Mouse (Mus musculus) naive thymus-derived CD4-positive, alpha-beta T cell, adult 2 months (primary cell): ENCODE measurements at regions not wholly inside any gene's neighbourhood (a gene's known extent, or its start where the extent isn't known, plus 50 kb on each side); places are given as distances from the start of the nearest gene placed in this dataset.
"Not testable (repeated sequence)": the region's sequence is repeated elsewhere in the genome, so short reads cannot be mapped to it uniquely, and the experiment has no call there.

Source experiments
- DNase-seq: peaks from one replicate; pipeline ENCODE4 v3.0.0-alpha.2; 2011; ENCODE audit warnings: low read depth

DNA sequence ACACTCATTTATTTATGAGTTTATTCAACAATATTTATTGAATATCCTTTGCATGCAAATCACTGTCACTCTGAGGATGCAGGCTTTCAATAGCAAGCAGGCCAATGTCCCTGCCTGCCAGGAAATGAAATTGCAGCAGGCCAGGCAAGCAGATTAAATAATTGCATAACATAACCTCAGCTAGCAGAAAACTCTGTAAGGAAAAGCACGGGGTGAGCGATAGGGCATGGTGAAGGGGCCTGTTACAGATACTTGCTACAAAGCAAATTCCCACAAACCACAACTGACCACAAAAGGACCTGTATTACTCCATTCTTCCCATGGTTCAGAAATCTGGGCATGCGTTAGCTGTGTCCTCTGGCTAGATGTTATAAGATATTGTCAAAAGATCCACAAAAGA is 509.8 kb downstream of the Bnc2 start:
- no peak for DNase-seq

DNA sequence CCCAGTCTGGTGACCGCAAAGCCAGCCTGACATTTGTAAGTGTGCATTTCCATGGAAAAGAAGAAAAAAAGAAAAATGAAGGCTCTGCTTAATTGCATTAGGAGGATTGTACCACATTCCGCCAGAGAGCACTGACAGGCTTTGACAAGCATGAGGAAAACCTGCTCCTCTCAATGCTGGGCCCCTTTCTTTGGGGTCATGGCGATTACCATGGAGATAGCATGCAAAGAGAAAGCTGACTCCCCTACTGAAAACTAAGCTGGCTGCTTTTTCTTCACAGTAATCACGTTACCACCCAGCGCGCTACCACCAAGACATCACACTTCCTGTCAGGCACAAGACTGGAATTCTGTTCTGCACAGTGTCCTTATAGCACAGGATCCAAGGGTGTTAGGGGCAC is 502.2 kb downstream of the Bnc2 start:
- no peak for DNase-seq

DNA sequence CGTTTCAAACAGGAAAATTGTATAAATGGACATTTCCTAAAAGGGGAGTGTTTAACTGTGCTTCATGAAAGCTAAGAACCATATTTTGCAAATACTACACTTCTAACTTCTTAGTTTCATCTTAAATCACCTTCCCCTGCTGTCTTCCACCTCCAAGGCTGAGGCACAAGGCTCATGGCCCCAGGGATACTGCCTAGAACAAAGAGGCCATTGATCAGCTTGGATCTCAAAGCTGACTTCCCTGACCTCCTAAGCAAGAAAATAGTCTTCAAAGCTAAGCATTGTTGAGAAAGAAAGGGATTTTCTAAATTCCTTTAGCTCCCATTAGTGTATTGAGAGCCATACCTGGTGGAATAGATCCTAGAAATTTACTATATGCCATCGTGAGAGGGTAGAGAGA is 501.6 kb downstream of the Bnc2 start:
- DNase-seq, result no peak

DNA sequence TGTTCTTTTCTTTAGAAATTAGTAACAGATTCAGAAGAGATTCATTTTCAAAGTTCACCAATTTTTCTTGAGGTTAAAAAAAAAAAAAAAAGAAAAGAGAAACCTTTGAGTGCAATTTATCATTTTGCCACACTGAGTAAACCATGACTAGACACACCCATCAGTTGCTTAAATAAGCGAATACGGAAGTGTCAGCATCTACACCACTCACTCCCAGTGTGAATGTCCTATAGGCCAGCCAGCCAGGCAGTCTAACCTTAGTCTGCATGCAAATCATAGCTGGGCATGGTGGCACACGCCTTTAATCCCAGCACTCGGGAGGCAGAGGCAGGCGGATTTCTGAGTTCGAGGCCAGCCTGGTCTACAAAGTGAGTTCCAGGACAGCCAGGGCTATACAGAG is 498.6 kb downstream of the Bnc2 start:
- DNase-seq, result not testable (repeated sequence)

DNA sequence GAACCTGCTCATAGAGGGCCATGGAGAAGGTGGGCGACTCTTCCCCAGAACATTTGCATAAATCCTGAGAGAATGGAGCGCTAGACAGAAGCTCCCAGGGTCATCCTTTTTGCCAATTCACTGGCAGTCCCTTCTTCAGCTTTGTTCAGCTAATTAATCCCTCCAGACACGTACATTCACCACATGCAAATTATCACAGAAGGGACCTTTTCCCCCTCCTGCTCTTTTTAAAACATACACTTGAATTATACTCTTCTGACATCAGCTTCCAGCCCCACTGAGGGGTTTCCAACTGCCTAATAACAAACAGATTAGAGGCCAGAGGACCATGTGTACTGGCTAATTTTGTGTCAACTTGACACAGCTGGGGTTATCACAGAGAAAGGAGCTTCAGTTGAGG is 497.2 kb downstream of the Bnc2 start:
- DNase-seq, result no peak

DNA sequence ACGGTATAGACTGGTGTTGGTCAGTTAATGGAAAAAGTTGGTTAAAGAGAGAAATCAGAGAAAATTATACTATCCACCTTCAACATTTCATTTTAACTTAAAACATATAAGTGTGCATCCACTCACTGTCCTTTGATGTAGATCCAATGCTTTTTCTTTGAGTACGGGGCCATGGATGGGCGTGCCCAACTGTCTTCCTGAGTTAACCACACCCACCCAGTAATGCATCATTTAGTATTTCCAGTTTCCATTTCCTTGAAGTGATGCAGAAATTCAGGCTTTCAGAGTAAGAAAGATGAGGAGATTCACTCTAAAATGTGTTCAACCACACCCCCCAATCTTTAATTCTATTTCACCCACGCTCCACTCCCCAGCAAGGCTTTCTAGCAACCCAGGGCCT is 490.6 kb downstream of the Bnc2 start:
- no peak for DNase-seq

DNA sequence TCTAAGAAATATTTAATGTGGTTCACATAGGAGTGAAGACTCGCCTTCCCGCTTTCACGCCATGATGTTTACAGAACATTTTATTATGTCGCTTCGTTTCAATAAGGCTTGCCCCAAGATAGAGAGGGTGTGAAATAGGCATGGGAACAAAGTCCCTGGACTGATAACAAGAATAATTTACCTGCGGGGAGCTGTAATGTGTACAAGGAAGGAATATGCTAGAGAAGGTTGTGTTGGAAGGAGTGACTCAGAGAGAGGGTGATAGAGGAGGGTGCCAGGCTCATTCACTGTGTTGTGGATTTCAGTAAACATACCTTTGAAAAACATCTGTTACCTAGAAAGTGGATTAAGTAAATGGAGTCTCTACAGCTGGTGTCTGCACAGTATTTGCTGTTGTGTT is 490.2 kb downstream of the Bnc2 start:
- DNase-seq, result no peak

DNA sequence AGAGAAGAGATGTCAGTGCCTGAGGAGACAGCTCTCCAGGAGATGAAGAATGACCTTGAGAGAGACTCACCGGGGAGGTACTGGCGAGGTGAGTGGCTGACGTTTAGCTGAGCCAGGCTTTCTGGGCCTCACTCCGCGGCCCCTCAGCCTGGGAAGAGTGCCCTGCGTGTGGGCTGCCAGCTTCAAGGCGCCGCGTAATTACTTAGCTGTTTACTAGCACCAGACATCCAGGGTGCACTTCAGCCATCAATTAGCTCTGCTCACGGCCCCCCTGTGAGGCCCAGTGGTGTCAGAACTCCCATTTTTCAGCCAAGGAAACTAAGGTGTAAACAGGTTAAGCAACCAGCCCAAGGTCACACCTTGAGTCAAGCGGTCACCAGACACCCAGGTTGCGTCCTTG is 485.8 kb downstream of the Bnc2 start:
- DNase-seq, result no peak

DNA sequence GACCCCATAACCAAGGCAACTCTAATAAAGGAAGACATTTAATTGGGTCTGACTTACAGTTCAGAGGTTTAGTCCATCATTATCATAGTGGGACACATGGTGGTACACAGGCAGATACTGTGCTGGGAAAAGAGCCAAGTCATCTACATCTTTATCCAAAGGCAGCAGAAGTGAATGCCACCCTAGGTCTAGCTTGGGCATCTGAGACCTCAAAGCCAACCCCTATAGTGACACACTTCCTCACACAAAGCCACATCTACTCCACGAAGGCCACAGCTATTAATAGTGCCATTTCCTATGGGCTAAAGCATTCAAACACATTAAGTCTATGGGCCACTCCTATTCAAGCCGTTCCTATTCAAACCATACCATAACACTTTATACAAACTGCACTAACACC is 483.8 kb downstream of the Bnc2 start:
- DNase-seq, result no peak

DNA sequence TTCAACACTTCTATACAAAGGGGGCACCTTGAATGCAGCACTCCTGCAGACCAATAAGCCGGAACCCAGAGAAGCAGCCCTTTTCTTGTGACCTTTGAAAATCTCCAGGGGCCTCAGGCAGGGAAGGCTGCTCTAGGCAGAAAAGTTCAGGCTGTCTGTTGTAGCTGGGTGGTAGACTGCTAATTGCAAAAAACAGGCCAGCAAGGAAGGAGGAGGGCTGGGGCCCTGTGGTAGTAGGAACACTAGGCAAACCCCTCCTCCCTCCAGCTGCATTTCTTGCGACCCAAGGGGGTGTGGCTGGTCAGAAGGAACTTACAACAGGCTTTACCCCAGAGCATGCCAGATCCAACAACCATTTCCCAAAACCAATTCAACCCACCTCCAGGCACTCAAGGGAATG is 482.8 kb downstream of the Bnc2 start:
- DNase-seq, result no peak

DNA sequence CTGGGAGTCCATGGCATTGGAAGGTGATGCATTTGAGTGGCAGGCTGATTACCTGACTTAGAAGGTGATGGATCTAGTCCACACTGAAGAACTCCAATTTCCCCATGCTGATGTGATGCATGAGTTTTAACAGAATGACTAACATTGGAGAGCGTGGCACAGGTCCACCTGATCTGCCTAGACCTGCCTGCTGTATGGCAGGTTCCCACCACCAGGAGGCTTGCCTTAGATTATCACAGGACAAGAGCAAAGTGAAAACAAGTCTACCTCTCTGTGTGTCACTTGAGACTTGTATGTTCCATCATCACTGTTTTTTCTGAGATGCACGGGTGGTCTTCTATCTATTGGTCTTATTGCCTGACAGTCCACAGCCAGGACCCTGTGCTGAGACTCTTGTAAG is 478.3 kb downstream of the Bnc2 start:
- DNase-seq, result no peak

DNA sequence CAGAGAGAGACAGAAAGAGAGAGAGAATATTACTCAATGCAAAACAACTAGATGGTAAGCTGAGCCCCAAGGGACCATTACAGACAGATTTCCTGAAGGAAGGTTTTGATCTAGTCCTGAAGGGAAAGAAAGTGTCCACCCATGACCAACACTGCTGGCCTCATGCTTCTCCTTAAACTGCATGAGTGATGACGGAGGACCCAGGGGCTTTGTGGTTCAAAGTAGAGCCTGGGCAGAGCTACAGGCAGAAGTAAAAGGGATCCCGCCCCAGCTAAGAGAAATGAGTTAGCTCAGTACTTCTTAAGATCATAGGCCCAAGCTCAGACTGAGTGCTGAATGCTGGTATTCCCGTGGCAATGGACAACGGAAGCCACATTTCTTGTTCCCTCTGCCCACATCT is 476.9 kb downstream of the Bnc2 start:
- DNase-seq, result no peak

DNA sequence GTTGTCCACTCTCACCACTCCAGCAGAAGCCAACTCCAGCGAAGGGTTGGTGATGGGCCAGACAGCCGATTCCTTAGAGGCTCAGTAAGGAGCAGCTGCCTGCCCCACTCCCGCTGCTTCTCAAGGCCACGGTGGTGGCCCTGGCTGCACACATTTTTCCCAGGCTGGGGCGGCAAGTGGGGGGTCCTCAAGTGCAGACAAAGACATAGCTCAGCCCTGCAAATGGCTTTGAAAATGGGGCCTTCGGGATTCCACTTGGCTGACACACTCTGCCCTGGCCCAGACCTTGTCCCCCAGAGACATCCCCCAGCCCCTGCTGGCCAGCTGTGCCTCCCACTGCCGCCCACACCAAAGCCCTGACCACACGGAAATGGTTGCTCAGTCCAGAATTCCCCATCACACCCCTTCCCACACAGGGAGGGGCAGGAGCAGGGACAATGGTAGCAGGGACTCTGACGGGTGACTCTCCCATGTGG is 475.9 kb downstream of the Bnc2 start:
- DNase-seq, result no peak

DNA sequence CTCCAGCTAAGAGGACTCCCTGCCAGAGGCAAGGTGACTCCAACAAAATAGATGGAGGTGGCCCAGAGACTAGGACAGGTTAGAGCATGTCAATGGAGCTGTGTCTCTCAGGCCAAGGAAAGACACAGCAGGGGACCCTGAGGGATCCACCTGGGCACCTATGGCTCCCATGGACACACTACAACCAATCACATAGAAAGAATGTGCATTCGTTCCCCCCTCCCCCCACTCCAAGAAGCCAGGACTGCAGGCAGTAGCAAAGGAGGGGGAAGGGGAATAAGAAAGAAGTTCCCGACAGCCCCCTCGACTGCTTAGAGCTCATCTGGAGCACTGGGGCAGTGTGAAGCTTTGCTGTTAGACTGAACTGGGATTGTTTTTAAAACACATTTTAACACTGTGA is 474.1 kb downstream of the Bnc2 start:
- DNase-seq, result no peak

DNA sequence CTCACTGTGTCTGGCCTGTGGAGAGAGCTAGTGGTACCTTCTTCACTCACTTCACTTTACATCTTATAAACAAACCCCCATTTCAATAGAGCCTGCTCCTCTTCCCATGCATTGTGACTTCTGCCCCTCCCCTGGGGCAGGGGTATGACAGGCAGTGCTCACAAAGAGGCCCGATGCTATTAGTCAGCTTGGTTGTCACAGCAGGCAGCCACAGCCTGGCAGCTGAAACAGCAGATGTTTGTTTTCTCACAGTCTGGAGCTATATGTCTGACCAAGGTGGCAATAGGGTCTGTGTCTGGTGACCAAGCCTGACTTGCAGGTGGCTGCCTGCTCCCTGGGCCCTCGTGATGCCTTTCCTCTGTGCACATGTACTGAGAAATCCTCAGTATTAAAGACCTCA is 472.8 kb downstream of the Bnc2 start:
- DNase-seq, result no peak

DNA sequence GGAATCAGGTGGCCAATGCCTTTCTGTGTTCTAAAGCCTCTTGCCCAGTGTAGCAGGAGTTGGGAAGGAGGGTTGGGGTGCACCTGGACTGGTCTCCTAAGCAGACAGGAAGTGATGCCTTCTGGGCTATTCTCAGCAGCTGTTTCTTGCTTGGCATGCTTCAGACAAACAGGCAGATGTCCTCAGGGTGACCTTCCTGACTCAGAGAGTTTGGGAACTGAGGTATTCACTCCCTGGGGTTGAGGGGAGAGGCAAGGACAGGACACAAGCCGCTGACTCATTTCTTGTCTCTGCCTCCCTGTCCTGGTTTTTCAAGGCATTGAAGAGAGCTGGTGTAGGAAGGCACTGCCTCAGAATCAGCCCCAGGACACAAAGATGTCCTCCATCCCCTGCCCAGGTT is 471.4 kb downstream of the Bnc2 start:
- no peak for DNase-seq

DNA sequence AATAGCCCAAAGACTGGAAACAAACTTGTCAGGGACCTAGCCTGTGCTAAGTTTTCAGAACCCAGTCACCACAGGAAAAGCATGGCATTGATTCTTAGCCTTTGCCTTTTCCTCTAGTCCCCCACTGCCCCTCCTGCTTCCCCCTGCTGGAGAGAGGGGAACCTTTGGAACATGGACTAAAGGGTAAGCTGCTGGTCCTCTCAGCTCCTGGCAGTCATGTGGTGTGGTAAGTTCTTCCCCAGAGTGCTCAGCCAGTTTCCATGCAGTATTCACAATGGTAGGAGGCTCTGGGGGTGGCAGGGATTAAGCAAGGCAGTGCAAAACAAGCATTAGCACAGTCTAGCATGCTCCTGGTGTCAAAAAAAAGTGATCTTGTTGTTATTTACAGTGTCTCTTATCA is 470.3 kb downstream of the Bnc2 start:
- DNase-seq, result no peak

DNA sequence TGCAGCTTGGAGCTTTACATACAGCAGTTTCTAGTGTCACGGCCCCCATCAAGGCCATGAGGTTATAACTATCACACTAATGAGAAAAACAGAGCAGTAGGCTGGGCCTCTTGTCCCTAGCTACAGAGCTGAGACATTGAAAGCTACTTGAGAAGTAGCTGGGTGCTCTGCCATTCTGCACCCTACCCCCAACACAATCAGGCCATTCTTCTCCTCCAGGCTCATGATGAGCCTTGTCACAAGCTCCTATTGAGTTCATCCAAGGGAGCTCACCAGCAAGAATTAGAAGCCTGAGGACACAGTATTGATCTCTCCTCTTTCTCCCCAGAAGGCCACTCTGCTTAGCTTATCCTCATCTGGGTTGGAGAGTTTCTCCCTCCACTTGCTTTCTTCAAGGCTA is 466.9 kb downstream of the Bnc2 start:
- no peak for DNase-seq

DNA sequence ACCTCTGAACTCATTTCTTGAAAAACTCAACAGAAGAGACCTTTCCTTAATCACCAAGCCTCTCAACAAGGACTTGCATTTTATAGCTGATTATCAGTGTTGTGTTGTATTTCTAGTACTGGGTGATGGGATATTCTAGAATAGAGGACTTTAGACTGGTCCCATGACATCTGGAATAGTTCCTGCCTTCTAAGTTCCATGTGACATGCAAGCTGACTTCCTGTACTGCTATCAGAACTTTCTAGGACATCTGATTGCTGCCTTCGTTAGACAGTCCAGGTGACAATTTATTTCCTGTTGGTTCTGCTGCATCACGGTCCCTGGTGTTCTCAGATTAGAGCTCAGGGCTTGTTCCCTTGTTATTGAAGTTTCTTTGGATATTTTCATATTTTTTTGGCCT is 465.5 kb downstream of the Bnc2 start:
- no peak for DNase-seq

DNA sequence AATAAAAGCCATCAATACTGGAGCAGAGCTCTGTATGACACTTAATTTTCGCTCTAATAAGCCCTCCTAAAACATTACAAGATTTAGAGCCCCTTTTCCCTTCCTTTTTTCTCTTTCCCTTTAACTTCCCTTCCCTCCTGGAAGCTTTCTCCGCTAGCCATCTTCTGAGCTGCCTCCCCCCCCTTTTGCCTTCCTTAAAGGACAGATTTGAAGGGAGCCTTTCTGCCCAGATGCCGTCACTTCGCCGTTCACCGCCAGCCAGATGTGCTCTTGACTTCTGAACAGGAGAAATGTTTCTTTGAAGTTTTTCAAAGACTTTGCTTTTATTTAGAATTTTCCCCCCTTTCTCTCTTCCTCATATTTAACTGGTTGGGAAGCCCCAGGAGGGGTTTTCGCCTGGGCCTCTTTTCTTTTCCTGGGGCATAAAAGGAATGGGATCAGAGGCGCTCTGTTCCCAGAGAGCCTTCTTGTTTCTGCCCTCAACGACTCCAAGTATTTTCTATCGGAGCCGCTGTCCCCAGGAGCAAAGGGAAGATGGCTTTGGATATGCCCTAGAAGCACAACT is 463.7 kb downstream of the Bnc2 start:
- no peak for DNase-seq

DNA sequence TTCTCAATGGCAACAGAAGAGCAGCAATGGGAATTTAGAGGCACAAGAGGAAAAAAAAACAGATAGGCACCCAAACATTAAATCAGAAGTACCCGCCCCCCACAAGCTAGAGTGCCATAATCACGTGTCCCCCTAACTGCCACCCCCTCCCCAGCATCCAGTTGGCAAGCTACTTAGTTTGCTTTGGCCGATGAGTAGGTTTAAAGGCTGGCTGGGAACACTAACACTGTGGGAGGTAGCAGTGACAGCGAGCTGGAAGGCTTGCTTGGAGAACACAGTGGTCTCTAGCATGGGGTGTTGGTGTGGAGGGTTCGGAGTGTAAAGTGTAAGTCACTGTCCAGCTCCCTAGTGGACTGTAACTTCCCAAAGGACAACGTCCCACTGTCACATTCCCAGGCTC is 463.1 kb downstream of the Bnc2 start:
- no peak for DNase-seq

DNA sequence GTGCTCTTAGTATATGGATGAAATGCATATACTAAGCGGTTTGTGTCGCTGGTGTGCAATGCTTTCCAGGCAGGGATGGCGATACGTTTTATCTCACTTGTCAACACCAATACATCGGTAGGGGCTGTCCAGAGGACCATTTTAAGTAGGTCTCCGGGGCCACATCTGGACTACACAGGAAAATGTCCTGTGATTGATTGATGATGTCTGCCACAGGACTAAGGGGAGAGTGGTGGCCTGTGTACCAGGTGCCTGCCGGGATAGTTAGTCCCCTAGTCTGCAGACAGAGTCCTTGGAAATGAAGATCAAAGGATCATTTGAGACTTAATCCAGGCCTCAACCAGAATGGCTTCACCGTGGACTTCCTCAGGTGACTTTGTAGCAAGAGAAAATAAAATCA is 460.6 kb downstream of the Bnc2 start:
- DNase-seq, result no peak

DNA sequence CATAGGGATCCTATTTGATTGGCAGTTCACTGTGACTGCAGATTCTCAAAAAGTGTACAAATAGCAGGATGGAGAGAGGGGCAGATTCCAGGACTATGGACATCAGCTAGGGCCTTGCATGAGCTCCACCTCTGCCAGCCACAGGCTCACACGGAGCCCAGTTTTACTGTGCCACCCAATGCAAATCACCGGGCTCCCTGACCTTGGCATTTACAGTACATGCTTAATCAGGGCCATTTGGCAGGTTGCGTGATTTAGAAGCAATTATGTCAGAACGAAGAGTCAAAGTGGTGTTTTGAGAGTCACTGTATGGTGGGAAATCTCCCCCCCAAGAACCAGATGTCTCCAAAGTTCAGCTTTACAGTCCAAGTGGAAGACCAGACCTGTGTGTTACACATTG is 456.1 kb downstream of the Bnc2 start:
- no peak for DNase-seq

DNA sequence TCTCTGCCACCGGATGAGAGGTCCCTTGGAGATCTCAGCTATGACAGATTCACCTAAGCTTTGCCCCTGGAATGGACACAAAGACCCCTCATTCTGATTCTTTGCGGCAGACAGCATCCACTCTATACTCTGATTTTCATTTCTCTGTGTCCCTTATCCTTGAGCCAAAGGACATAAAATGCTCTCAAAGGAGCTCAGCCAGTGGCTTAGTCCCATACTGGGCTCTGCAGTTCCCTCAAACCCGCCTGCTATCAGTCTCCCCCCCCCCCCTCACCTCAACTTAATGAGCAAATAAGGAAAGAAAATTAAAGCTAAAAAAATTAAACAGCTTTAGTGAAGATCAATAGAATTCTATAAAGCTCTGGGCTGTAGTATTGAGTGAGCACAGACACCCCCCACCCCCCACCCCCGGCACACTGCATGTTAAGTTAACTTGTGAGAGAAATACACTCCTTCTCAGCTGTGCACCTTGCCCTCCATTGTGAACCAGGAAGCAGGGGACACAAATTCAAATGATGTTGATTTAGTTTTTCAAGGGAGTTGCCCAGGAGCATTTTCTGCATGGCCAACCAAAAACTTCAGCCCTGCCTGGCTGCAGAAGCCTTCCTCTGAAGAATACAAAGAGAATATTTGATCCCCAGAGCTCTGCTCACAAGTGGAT is 452.9 kb downstream of the Bnc2 start:
- DNase-seq, result no peak
